Mouse (Mus musculus) mature B cell (primary cell): Measurements from ENCODE around the gene Ccdc159.

Experiments used
- in situ Hi-C: fragments of 300-500 bp; cut with MboI; formaldehyde crosslinking; loops from 2 replicates; pipeline ENCODE4 v1.14.3; 2019

Ccdc159 gene

GRCm38 (mm10) chr9:21962010-21962409, 34.7 kb downstream of the Ccdc159 start:
- in situ Hi-C loops: no loop called here

DNA sequence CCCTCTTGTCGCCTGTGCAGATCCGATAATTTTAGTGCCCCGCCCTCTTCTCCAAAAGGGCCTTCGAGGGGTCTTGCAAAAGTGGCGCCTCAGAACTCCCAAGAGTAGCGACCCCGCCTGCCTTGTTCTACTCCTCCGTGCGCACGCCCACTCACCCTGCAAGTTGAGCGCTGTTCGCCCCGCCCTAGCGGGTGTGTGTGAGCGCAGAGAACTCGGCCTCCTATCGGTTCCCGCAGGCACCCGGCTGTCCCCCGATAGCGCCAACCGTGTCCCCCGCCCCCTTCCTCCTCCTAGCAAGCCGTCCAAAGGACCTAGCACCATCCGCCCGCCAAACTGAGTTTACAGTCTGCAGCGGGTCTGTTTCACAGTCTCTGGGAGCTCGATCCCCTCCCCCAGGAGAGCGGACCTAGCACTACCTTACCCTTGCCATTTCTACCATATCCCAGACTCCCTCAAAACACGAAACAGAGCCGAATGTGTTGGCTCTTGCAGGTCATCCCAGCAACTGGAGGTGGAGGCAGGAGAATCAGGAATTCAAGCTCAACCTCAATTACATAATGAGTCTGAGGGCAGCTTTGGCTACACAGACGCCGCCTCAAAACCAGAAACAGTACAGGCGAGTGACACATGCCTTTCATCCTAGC, 35.3 kb downstream of the Ccdc159 start:
- in situ Hi-C loops: no loop called here

DNA sequence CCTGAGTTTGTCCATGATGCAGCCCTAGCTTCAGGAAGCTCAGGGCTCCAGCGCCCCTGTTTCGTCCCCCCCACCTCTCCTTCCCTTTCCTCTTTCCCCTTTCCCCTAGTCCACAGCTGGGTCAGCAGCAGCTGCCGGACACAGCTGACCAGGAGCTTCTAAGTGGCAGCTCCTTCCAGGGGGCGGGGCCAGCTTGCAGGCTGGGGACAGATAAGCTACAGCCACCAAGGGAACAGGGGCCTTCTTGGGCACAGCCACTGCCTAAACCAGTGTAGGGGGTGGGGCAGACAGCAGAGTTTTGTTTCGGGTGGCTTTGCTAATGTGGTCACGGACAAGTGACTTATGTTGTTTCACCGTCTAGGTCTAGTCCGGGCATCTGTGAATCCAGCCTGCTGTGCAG, 36.1 kb downstream of the Ccdc159 start, which contains the start of gene Epor:
Gene Epor, minus strand, starts transcription at position 90 of the 400 bp plus-strand sequence.
- in situ Hi-C loops: no loop called here

DNA sequence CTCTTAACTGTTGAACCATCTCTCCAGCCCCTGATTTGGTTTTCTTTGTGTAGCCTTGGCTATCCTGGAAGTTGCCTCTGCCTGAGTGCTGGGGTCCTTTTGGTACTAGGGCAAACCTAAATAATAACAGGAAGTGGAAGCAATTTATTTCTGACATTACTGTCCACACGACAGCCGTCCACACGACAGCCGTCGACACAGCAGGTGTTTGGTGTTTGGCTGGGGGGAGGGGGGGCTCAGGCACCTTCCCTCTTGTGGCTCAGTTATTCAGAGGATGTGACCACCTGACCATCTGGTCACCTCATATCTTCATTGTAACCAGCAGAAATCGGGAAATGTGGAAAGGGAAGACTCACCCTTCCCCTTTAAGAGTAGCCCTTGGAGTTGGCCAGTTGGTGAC, 41.6 kb downstream of the Ccdc159 start:
- in situ Hi-C loops: no loop called here

DNA sequence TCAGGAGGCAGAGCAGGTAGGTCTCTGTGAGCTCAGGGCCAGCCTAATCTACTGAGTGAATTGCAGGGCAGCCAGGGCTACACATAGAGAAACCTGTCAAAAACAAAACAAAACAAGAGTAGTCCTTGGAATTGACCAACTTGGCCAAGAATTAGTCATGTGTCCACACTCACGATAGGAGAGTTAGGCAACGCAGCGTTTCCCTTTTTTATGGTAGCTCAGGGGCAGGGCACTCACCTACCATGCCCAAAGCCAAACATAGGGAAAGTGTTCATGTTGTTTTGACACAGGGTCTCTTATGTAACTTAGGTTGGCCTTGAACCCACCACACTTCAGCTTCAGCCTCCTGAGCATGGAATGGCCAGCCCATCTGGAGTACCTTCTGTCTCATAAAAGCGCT, 42.0 kb downstream of the Ccdc159 start:
- in situ Hi-C loops: no loop called here

DNA sequence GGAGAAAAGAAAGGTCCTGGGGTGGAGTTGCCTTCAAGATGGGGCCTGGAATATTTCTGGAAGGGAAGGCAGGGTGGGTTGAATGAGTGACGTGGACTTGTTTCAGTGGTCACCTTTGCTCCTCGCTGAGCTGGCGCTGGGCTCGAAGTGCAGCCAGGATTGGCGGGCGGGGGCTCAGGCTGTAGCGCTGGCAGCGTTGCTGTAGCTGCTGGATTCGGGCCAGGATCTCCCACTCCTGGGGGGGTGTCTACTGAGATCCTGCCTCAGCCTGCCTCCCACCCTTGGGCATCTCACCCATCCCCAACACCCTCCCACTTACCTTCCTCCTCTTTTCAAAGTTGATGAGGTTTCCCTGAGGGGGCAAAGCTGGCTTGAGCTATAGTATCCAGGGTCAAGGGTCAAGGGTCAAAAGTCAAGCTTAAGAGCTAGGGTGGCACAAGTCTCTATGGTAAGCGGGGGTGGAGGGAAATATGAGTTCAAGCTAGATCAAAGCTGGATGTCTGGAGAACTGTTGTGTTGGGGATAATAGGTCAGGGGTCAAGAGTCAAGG, 49.4 kb downstream of the Ccdc159 start:
- in situ Hi-C loops: no loop called here

DNA sequence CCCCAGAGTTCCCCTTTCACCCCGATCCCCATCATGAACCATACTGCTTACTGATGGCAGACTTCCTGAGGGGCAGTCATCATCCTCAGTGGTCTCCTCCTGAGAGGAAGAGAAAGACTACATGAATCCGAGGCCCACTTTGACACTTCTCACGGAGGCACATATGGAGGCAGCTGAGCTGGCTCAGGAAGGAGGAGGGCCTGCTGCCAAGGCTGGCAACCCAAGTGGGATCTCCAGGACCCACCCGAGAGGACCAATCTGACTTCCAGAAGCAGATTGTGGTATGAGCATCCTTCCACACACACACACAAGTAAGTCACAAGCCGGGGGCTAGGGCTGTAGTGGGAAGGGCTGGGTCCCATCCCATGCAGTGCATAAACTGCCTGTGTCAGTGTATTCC, 50.1 kb downstream of the Ccdc159 start:
- in situ Hi-C loops: no loop called here

DNA sequence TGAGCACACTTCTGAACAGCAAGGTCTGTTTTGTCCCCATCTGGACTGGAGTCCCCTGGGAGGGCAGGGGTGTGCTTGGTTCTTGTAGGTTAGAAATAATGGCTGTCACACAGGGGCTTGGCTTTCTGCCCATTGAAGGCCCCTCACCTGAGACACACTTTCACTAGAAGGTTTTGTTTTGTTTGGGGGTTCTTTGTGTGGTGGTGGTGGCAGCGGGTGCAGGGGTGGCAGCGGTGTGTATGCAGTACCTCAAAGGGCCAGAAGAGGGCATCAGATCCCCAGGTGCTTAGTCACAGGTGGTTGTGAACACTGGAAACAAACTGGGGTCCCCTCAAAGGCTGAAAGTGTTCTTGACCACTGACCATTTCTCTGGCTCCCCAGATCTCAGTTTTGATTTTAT, 50.7 kb downstream of the Ccdc159 start:
- in situ Hi-C loops: no loop called here

DNA sequence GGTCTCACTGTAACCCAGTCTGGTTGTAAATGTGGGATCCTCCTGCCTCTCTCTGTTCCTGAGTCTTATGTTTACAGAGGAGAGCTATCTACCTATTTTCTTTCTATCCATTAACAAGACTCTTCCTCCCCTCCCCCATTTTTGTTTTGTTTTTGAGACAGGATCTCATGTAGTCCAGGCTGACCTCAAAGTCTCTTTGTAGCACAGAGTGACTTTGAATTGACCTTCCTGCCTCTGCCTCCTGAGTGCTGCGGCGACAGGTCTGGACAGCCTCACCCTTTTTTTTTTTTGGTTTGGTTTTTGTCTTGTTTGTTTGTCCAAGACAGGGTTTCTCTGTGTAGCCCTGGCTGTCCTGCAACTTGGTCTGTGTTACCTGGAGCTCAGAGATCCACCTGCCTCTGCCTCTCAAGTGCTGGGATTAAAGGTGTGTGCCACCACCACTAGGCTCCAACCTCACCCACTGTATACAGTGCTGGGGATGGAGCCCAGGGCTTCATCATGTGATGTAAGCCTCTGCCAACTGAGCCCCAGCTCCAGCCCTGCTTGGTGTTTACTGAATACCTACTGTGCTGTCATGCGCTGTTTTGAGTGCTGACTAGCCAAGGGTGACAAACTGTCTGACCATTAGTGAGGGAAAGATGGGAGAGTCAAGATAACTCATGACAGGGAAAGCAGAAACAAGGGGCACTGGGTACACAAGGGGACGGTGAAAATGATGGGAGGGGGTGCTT, 51.3 kb downstream of the Ccdc159 start:
- in situ Hi-C loops: no loop called here

GRCm38 (mm10) chr9:21983911-21984310, 56.6 kb downstream of the Ccdc159 start:
- in situ Hi-C loops: no loop called here
